ENCODE assay signal across 8 mouse cellular contexts in genomic region chr12:84218289-84219120, GRCm38 (mm10). TPM values are rescaled to one million over a fixed set of nuclear protein-coding genes. Genes with fewer than 3 reads are reported as not detected.
DNase-seq lines count a peak whose midpoint lies in the region; ATAC-seq lines count a peak whose summit lies in the region.

Gene Elmsan1, minus strand, starts transcription at chr12:84218881.

- H3K4me2 ChIP-seq in embryonic facial prominence, embryonic 14.5 days (ENCODE audit: low read depth, low read length): peak within 1 kb of the TSS; percentile 82
- H3K4me2 ChIP-seq in kidney, embryonic 14.5 days (replicated peaks; ENCODE audit: low read depth, low read length): peak within 1 kb of the TSS; percentile 87
- H3K4me2 ChIP-seq in midbrain, embryonic 16.5 days (ENCODE audit: low read length): peak within 1 kb of the TSS; percentile 93

- peak within 1 kb of the TSS; percentile 96 for H3K27ac ChIP-seq in embryonic facial prominence, embryonic 14.5 days (replicated peaks; ENCODE audit: low read depth, low read length)
- peak within 1 kb of the TSS; percentile 99 for H3K27ac ChIP-seq in heart, embryonic 10.5 days
- peak within 1 kb of the TSS; percentile 91 for H3K27ac ChIP-seq in kidney, embryonic 14.5 days (ENCODE audit: low read depth, low read length)
- H3K27ac ChIP-seq in midbrain, embryonic 16.5 days (ENCODE audit: low read length): no peak within 1 kb of the TSS

- no peaks in the 10 kb centered on the region for H3K27me3 ChIP-seq in embryonic facial prominence, embryonic 14.5 days (replicated peaks; ENCODE audit: control insufficient read depth, insufficient read depth, low read length)
- no peaks in the 10 kb centered on the region for H3K27me3 ChIP-seq in heart, embryonic 10.5 days (ENCODE audit: insufficient read depth, poor library complexity, severe bottlenecking)
- 0 out of 2 replicates have a peak, but pooled peaks cover 2% of the 10 kb centered on the region for H3K27me3 ChIP-seq in kidney, embryonic 14.5 days (ENCODE audit: control insufficient read depth, insufficient read depth, low read length)
- no peaks in the 10 kb centered on the region for H3K27me3 ChIP-seq in midbrain, embryonic 16.5 days (ENCODE audit: control insufficient read depth, insufficient read depth, low read depth, low read length)

- under 1% methylated on average over 39 of the region's 82 CpGs for WGBS in embryonic facial prominence, embryonic 14.5 days
- WGBS in heart, embryonic 10.5 days: under 1% methylated on average over 82 of the region's 82 CpGs
- under 1% methylated on average over 82 of the region's 82 CpGs for WGBS in kidney, embryonic 14.5 days
- WGBS in midbrain, embryonic 16.5 days: under 1% methylated on average over 79 of the region's 82 CpGs

- peak; percentile 88 for ATAC-seq in embryonic facial prominence, embryonic 14.5 days (ENCODE audit: low read depth)
- ATAC-seq in kidney, embryonic 14.5 days (ENCODE audit: low FRiP score, low TSS enrichment): peak; percentile 87
- peak; percentile 70 for ATAC-seq in midbrain, embryonic 16.5 days

- H3K4me3 ChIP-seq in embryonic facial prominence, embryonic 14.5 days (ENCODE audit: low read depth, low read length): peak within 1 kb of the TSS; percentile 95
- peak within 1 kb of the TSS; percentile 91 for H3K4me3 ChIP-seq in heart, embryonic 10.5 days
- peak within 1 kb of the TSS; percentile 88 for H3K4me3 ChIP-seq in kidney, embryonic 14.5 days (ENCODE audit: low read length)
- H3K4me3 ChIP-seq in midbrain, embryonic 16.5 days (ENCODE audit: low read depth, low read length): peak within 1 kb of the TSS; percentile 69

- no peaks in the 10 kb centered on the region for H3K9me3 ChIP-seq in embryonic facial prominence, embryonic 14.5 days (ENCODE audit: control insufficient read depth, low read length)
- no peaks in the 10 kb centered on the region for H3K9me3 ChIP-seq in heart, embryonic 10.5 days
- no peaks in the 10 kb centered on the region for H3K9me3 ChIP-seq in kidney, embryonic 14.5 days (ENCODE audit: control insufficient read depth, low read length)
- H3K9me3 ChIP-seq in midbrain, embryonic 16.5 days (replicated peaks; ENCODE audit: control insufficient read depth, low read length, poor library complexity, severe bottlenecking): no peaks in the 10 kb centered on the region

- peak; percentile 64 for DNase-seq in 416B (ENCODE audit: low read depth)
- peak; percentile 87 to 92 for DNase-seq in adrenal gland, postnatal 36 days
- peak; percentile 91 for DNase-seq in embryonic facial prominence, embryonic 14.5 days (ENCODE audit: low spot score)
- peak; percentile 93 for DNase-seq in heart, embryonic 10.5 days (ENCODE audit: low spot score)
- DNase-seq in liver: peak; percentile 85
- peak; percentile 67 to 77 for DNase-seq in spleen, postnatal 14 days (ENCODE audit: low spot score in 2 of 2)

- peak within 1 kb of the TSS; percentile 88 for H3K9ac ChIP-seq in embryonic facial prominence, embryonic 14.5 days (ENCODE audit: low read depth, low read length)
- peak within 1 kb of the TSS; percentile 91 for H3K9ac ChIP-seq in kidney, embryonic 14.5 days (ENCODE audit: low read depth, low read length)
- H3K9ac ChIP-seq in midbrain, embryonic 16.5 days (ENCODE audit: low read depth, low read length): peak within 1 kb of the TSS; percentile 74

- no peaks in the 10 kb centered on the region for H3K36me3 ChIP-seq in embryonic facial prominence, embryonic 14.5 days (ENCODE audit: control insufficient read depth, insufficient read depth, low read length)
- peaks cover 3% of the 10 kb centered on the region; the same call in 1 of the 2 replicates for H3K36me3 ChIP-seq in heart, embryonic 10.5 days
- H3K36me3 ChIP-seq in kidney, embryonic 14.5 days (ENCODE audit: control insufficient read depth, insufficient read depth, low read length): peaks cover 5% of the 10 kb centered on the region; the same call in 1 of the 2 replicates
- H3K36me3 ChIP-seq in midbrain, embryonic 16.5 days (ENCODE audit: control insufficient read depth, insufficient read depth, low read length): no peaks in the 10 kb centered on the region

- peaks cover 23% of the 10 kb centered on the region for H3K4me1 ChIP-seq in embryonic facial prominence, embryonic 14.5 days (ENCODE audit: control insufficient read depth, insufficient read depth, low read length)
- H3K4me1 ChIP-seq in heart, embryonic 10.5 days: peaks cover 58% of the 10 kb centered on the region
- peaks cover 35% of the 10 kb centered on the region for H3K4me1 ChIP-seq in kidney, embryonic 14.5 days (ENCODE audit: control insufficient read depth, insufficient read depth, low read length)
- H3K4me1 ChIP-seq in midbrain, embryonic 16.5 days (ENCODE audit: control insufficient read depth, insufficient read depth, low read length): peaks cover 17% of the 10 kb centered on the region

RNA-seq across cellular contexts. Expression of gene Elmsan1, which starts in this region (rescaled TPM):
- 10 to 100 TPM; 18.1 to 23.8 TPM for total RNA-seq in adrenal gland, postnatal 36 days (2021)
- polyA plus RNA-seq in embryonic facial prominence, embryonic 14.5 days (2014; fragmentation: Nextera tagmentation; extraction: Ambion mirVana): 9.4 and 9.8 TPM in 2 replicates
- 8.0 and 10.5 TPM in 2 replicates for polyA plus RNA-seq in heart, embryonic 10.5 days (2016; fragmentation: Nextera tagmentation; extraction: Ambion mirVana)
- polyA plus RNA-seq in kidney, embryonic 14.5 days (2014; fragmentation: Nextera tagmentation; extraction: Ambion mirVana): 5.8 and 9.3 TPM in 2 replicates
- 2.7 and 3.6 TPM in 2 replicates for polyA plus RNA-seq in midbrain, embryonic 16.5 days (2015; fragmentation: Nextera tagmentation; extraction: Ambion mirVana)
